Mouse (Mus musculus): Measurements from ENCODE around the gene Ube2c. TPM values are rescaled to one million over a fixed set of nuclear protein-coding genes. Genes with fewer than 3 reads are reported as not detected.

The Ube2c gene
- polyA plus RNA-seq, 1 experiment from 2014 or later, result 21.1 TPM

GRCm38 (mm10) chr2:164784869-164785420 is 15.2 kb downstream of the Ube2c start:
- no peak for ATAC-seq

GRCm38 (mm10) chr2:164785481-164786387 is 16.0 kb downstream of the Ube2c start, which contains the start of gene Snx21:
Snx21 (plus strand) TSS chr2:164785823.
- Histone ChIP-seq H3K9ac (replicated peaks; ENCODE audit: low read depth) (peak within 1 kb of the TSS; percentile 70), H3K27ac (ENCODE audit: low read length) (peak within 1 kb of the TSS; percentile 96), H3K4me3 (ENCODE audit: low read depth, low read length) (peak within 1 kb of the TSS; percentile 71), H3K4me2 (replicated peaks; ENCODE audit: low read depth, low read length) (peak within 1 kb of the TSS; percentile 89), H3K27me3 (replicated peaks; ENCODE audit: insufficient read depth, low read length) (no peaks in the 10 kb centered on the region), H3K36me3 (ENCODE audit: insufficient read depth, low read length) (no peaks in the 10 kb centered on the region), H3K9me3 (ENCODE audit: low read length) (no peaks in the 10 kb centered on the region), H3K4me1 (ENCODE audit: insufficient read depth, low read depth, low read length) (0 out of 2 replicates have a peak, but pooled peaks cover 8% of the 10 kb centered on the region)
- peak; percentile 69 for TF ChIP-seq CTCF (IDR thresholded peaks at IDR 0.05)
- TF ChIP-seq EP300 (IDR thresholded peaks at IDR 0.05), result no peak
- DNase-seq (ENCODE audit: low spot score), result peak; percentile 95
- under 1% methylated on average over 59 of the region's 89 CpGs for WGBS
- ATAC-seq, result peak; percentile 94

More at GRCm38 (mm10) chr2:164784869-164785420, 15.2 kb downstream of the Ube2c start:
- Histone ChIP-seq H3K9ac (replicated peaks; ENCODE audit: low read depth) (peak overlapping the region; percentile 70; the same call in 1 of the 2 replicates), H3K9me3 (ENCODE audit: low read length) (no peaks in the 10 kb centered on the region), H3K4me1 (ENCODE audit: insufficient read depth, low read depth, low read length) (0 out of 2 replicates have a peak, but pooled peaks cover 8% of the 10 kb centered on the region), H3K27me3 (replicated peaks; ENCODE audit: insufficient read depth, low read length) (no peaks in the 10 kb centered on the region), H3K27ac (ENCODE audit: low read length) (peak overlapping the region; percentile 96), H3K4me3 (ENCODE audit: low read depth, low read length) (peak overlapping the region; percentile 71), H3K4me2 (replicated peaks; ENCODE audit: low read depth, low read length) (peak overlapping the region; percentile 89), H3K36me3 (ENCODE audit: insufficient read depth, low read length) (no peaks in the 10 kb centered on the region)
- no peak for DNase-seq (ENCODE audit: low spot score)
- TF ChIP-seq EP300 (IDR thresholded peaks at IDR 0.05), result no peak
- no peak for TF ChIP-seq CTCF (IDR thresholded peaks at IDR 0.05)
- WGBS, result 3% methylated on average over 7 of the region's 7 CpGs

GRCm38 (mm10) chr2:164786388-164786885 is 16.7 kb downstream of the Ube2c start:
- TF ChIP-seq EP300 (IDR thresholded peaks at IDR 0.05), result no peak
- no peak for TF ChIP-seq CTCF (IDR thresholded peaks at IDR 0.05)
- Histone ChIP-seq H3K4me3 (ENCODE audit: low read depth, low read length) (peak overlapping the region; percentile 71), H3K27ac (ENCODE audit: low read length) (peak overlapping the region; percentile 96), H3K36me3 (ENCODE audit: insufficient read depth, low read length) (no peaks in the 10 kb centered on the region), H3K4me2 (replicated peaks; ENCODE audit: low read depth, low read length) (peak overlapping the region; percentile 89), H3K9me3 (ENCODE audit: low read length) (no peaks in the 10 kb centered on the region), H3K4me1 (ENCODE audit: insufficient read depth, low read depth, low read length) (0 out of 2 replicates have a peak, but pooled peaks cover 8% of the 10 kb centered on the region), H3K27me3 (replicated peaks; ENCODE audit: insufficient read depth, low read length) (no peaks in the 10 kb centered on the region), H3K9ac (replicated peaks; ENCODE audit: low read depth) (peak overlapping the region; percentile 70)
- WGBS, result 5% methylated on average over 15 of the region's 15 CpGs
- DNase-seq (ENCODE audit: low spot score), result peak; percentile 80
- ATAC-seq, result peak; percentile 32

- H3K4me2 ChIP-seq (replicated peaks; ENCODE audit: low read depth, low read length), result peak overlapping the region; percentile 89
- H3K4me3 ChIP-seq (ENCODE audit: low read depth, low read length), result no peak overlapping the region
- 70% methylated on average over 3 of the region's 3 CpGs for WGBS
- no peak for DNase-seq (ENCODE audit: low spot score)
- H3K36me3 ChIP-seq (ENCODE audit: insufficient read depth, low read length), result peaks cover 6% of the 10 kb centered on the region; the same call in 1 of the 2 replicates
- no peak overlapping the region for H3K9ac ChIP-seq (replicated peaks; ENCODE audit: low read depth)
- no peaks in the 10 kb centered on the region for H3K9me3 ChIP-seq (ENCODE audit: low read length)
- TF ChIP-seq EP300 (IDR thresholded peaks at IDR 0.05), result no peak
- H3K27me3 ChIP-seq (replicated peaks; ENCODE audit: insufficient read depth, low read length), result no peaks in the 10 kb centered on the region
- no peak for ATAC-seq
- H3K27ac ChIP-seq (ENCODE audit: low read length), result peak overlapping the region; percentile 20; the same call in 1 of the 2 replicates
- H3K4me1 ChIP-seq (ENCODE audit: insufficient read depth, low read depth, low read length), result 0 out of 2 replicates have a peak, but pooled peaks cover 8% of the 10 kb centered on the region
These were observed 17.3 kb downstream of the Ube2c start for GRCm38 (mm10) chr2:164787032-164787431.

- H3K27ac ChIP-seq (ENCODE audit: low read length), result no peak overlapping the region
- peak overlapping the region; percentile 22; the same call in 1 of the 2 replicates for H3K4me2 ChIP-seq (replicated peaks; ENCODE audit: low read depth, low read length)
- H3K4me1 ChIP-seq (ENCODE audit: insufficient read depth, low read depth, low read length), result 0 out of 2 replicates have a peak, but pooled peaks cover 8% of the 10 kb centered on the region
- H3K36me3 ChIP-seq (ENCODE audit: insufficient read depth, low read length), result peaks cover 13% of the 10 kb centered on the region; the same call in 1 of the 2 replicates
- TF ChIP-seq EP300 (IDR thresholded peaks at IDR 0.05) (no peak), CTCF (IDR thresholded peaks at IDR 0.05) (no peak)
- H3K4me3 ChIP-seq (ENCODE audit: low read depth, low read length), result no peak overlapping the region
- no peak for DNase-seq (ENCODE audit: low spot score)
- H3K9ac ChIP-seq (replicated peaks; ENCODE audit: low read depth), result no peak overlapping the region
- H3K9me3 ChIP-seq (ENCODE audit: low read length), result no peaks in the 10 kb centered on the region
- ATAC-seq, result no peak
- WGBS, result 74% methylated on average over 10 of the region's 10 CpGs
- no peaks in the 10 kb centered on the region for H3K27me3 ChIP-seq (replicated peaks; ENCODE audit: insufficient read depth, low read length)
These were observed 18.1 kb downstream of the Ube2c start for GRCm38 (mm10) chr2:164787779-164788178.

- Histone ChIP-seq H3K27ac (ENCODE audit: low read length) (no peak overlapping the region), H3K9me3 (ENCODE audit: low read length) (no peaks in the 10 kb centered on the region), H3K4me2 (replicated peaks; ENCODE audit: low read depth, low read length) (no peak overlapping the region), H3K4me3 (ENCODE audit: low read depth, low read length) (no peak overlapping the region), H3K4me1 (ENCODE audit: insufficient read depth, low read depth, low read length) (0 out of 2 replicates have a peak, but pooled peaks cover 8% of the 10 kb centered on the region), H3K36me3 (ENCODE audit: insufficient read depth, low read length) (peaks cover 16% of the 10 kb centered on the region; the same call in 1 of the 2 replicates), H3K9ac (replicated peaks; ENCODE audit: low read depth) (no peak overlapping the region), H3K27me3 (replicated peaks; ENCODE audit: insufficient read depth, low read length) (no peaks in the 10 kb centered on the region)
- no peak for DNase-seq (ENCODE audit: low spot score)
- ATAC-seq, result no peak
- WGBS, result 70% methylated on average over 4 of the region's 4 CpGs
- TF ChIP-seq CTCF (IDR thresholded peaks at IDR 0.05), result no peak
- no peak for TF ChIP-seq EP300 (IDR thresholded peaks at IDR 0.05)
These were observed 18.7 kb downstream of the Ube2c start for GRCm38 (mm10) chr2:164788411-164788810.

Data from lung, postnatal 0 days (tissue).